Mouse (Mus musculus): ENCODE measurements around the gene Lif. TPM values are rescaled to one million over a fixed set of nuclear protein-coding genes. Genes with fewer than 3 reads are reported as not detected.
A peak's percentile ranks its signal among the peaks of the same experiment; 100 is the strongest.

Lif gene
- polyA plus RNA-seq, 1 experiment from 2014 or later, result 0.30 TPM

- Histone ChIP-seq H3K27ac (ENCODE audit: low read length) (peak overlapping the region; percentile 62), H3K4me1 (ENCODE audit: control insufficient read depth, insufficient read depth, low read length) (peaks cover 8% of the 10 kb centered on the region), H3K4me3 (ENCODE audit: low read depth, low read length) (no peak overlapping the region), H3K9ac (replicated peaks; ENCODE audit: low read depth, low read length) (no peak overlapping the region), H3K36me3 (ENCODE audit: control insufficient read depth, insufficient read depth, low read length) (no peaks in the 10 kb centered on the region), H3K9me3 (ENCODE audit: control insufficient read depth, low read depth, low read length) (no peaks in the 10 kb centered on the region), H3K4me2 (replicated peaks; ENCODE audit: low read depth, low read length) (no peak overlapping the region), H3K27me3 (ENCODE audit: control insufficient read depth, insufficient read depth, low read length) (no peaks in the 10 kb centered on the region)
- ATAC-seq (ENCODE audit: insufficient number of reproducible peaks, insufficient read depth, low FRiP score, low read depth), result no peak
- WGBS, result 14% methylated on average over 6 of the region's 6 CpGs
These were observed 50.7 kb downstream of the Lif start for GRCm38 (mm10) chr11:4308060-4308513.

GRCm38 (mm10) chr11:4308514-4309450 is 51.4 kb downstream of the Lif start:
- Histone ChIP-seq H3K27ac (ENCODE audit: low read length) (peak overlapping the region; percentile 62), H3K9me3 (ENCODE audit: control insufficient read depth, low read depth, low read length) (no peaks in the 10 kb centered on the region), H3K4me3 (ENCODE audit: low read depth, low read length) (no peak overlapping the region), H3K9ac (replicated peaks; ENCODE audit: low read depth, low read length) (no peak overlapping the region), H3K4me2 (replicated peaks; ENCODE audit: low read depth, low read length) (no peak overlapping the region), H3K27me3 (ENCODE audit: control insufficient read depth, insufficient read depth, low read length) (no peaks in the 10 kb centered on the region), H3K4me1 (ENCODE audit: control insufficient read depth, insufficient read depth, low read length) (peaks cover 7% of the 10 kb centered on the region), H3K36me3 (ENCODE audit: control insufficient read depth, insufficient read depth, low read length) (no peaks in the 10 kb centered on the region)
- no peak for ATAC-seq (ENCODE audit: insufficient number of reproducible peaks, insufficient read depth, low FRiP score, low read depth)
- 32% methylated on average over 25 of the region's 25 CpGs for WGBS

DNA sequence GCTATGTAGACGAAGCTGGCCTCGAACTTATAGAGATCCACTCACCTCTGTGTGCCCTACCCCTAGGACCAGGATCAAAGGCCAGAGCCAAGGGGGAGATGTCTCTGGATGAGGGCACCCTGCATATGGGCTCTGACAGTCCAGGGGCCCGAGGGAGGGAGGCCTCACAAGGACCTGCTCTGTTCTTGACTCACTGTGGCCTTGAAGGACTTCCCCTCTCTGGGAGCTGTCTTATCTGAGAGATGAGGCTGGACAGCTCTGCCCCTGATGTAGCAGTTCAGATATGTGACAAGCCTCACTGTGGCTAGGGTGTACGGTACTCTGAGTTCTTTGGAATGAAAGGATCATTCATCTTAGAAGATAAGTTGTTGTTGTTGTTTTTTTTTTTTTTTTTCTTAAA is 52.3 kb downstream of the Lif start:
- H3K9me3 ChIP-seq (ENCODE audit: control insufficient read depth, low read depth, low read length), result no peaks in the 10 kb centered on the region

DNA sequence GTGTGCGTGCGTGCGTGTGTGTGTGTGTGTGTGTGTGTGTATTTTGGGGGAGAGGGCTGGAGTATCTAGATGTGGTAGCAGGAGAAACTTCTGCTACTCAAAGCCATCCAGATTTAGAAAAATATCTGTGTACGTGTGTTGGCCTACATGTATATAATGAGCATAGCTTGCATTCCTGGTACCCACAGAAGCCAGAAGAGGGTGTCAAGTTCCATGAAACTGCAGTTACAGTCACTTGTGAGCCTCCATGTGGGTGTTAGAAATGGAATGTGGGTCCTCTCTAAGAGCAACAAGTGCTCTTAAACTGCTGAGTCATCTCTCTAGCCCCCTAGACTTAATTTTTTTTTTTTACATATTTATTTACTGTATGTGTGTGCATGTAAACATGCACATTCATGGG is 53.0 kb downstream of the Lif start:
- Histone ChIP-seq H3K27me3 (ENCODE audit: control insufficient read depth, insufficient read depth, low read length) (no peaks in the 10 kb centered on the region), H3K4me2 (replicated peaks; ENCODE audit: low read depth, low read length) (no peak overlapping the region), H3K9me3 (ENCODE audit: control insufficient read depth, low read depth, low read length) (no peaks in the 10 kb centered on the region), H3K4me3 (ENCODE audit: low read depth, low read length) (no peak overlapping the region), H3K4me1 (ENCODE audit: control insufficient read depth, insufficient read depth, low read length) (peaks cover 7% of the 10 kb centered on the region), H3K9ac (replicated peaks; ENCODE audit: low read depth, low read length) (no peak overlapping the region), H3K27ac (ENCODE audit: low read length) (no peak overlapping the region), H3K36me3 (ENCODE audit: control insufficient read depth, insufficient read depth, low read length) (no peaks in the 10 kb centered on the region)
- ATAC-seq (ENCODE audit: insufficient number of reproducible peaks, insufficient read depth, low FRiP score, low read depth), result no peak
- WGBS, result 94% methylated on average over 4 of the region's 4 CpGs

More for the DNA sequence above, 52.3 kb downstream of the Lif start:
- H3K4me2 ChIP-seq (replicated peaks; ENCODE audit: low read depth, low read length), result no peak overlapping the region
- ATAC-seq (ENCODE audit: insufficient number of reproducible peaks, insufficient read depth, low FRiP score, low read depth), result no peak
- H3K27ac ChIP-seq (ENCODE audit: low read length), result no peak overlapping the region
- 80% methylated on average over 4 of the region's 4 CpGs for WGBS
- H3K4me1 ChIP-seq (ENCODE audit: control insufficient read depth, insufficient read depth, low read length), result peaks cover 7% of the 10 kb centered on the region
- H3K36me3 ChIP-seq (ENCODE audit: control insufficient read depth, insufficient read depth, low read length), result no peaks in the 10 kb centered on the region
- no peak overlapping the region for H3K9ac ChIP-seq (replicated peaks; ENCODE audit: low read depth, low read length)
- H3K27me3 ChIP-seq (ENCODE audit: control insufficient read depth, insufficient read depth, low read length), result no peaks in the 10 kb centered on the region
- no peak overlapping the region for H3K4me3 ChIP-seq (ENCODE audit: low read depth, low read length)

GRCm38 (mm10) chr11:4312180-4312579 is 54.8 kb downstream of the Lif start:
- Histone ChIP-seq H3K4me1 (ENCODE audit: control insufficient read depth, insufficient read depth, low read length) (peaks cover 7% of the 10 kb centered on the region), H3K27ac (ENCODE audit: low read length) (no peak overlapping the region), H3K4me3 (ENCODE audit: low read depth, low read length) (no peak overlapping the region), H3K9me3 (ENCODE audit: control insufficient read depth, low read depth, low read length) (no peaks in the 10 kb centered on the region), H3K36me3 (ENCODE audit: control insufficient read depth, insufficient read depth, low read length) (no peaks in the 10 kb centered on the region), H3K27me3 (ENCODE audit: control insufficient read depth, insufficient read depth, low read length) (no peaks in the 10 kb centered on the region), H3K9ac (replicated peaks; ENCODE audit: low read depth, low read length) (no peak overlapping the region), H3K4me2 (replicated peaks; ENCODE audit: low read depth, low read length) (no peak overlapping the region)
- 78% methylated on average over 4 of the region's 4 CpGs for WGBS
- no peak for ATAC-seq (ENCODE audit: insufficient number of reproducible peaks, insufficient read depth, low FRiP score, low read depth)

GRCm38 (mm10) chr11:4317287-4317686 is 59.9 kb downstream of the Lif start:
- H3K27ac ChIP-seq (ENCODE audit: low read length), result no peak overlapping the region
- WGBS, result 32% methylated on average over 5 of the region's 5 CpGs
- no peaks in the 10 kb centered on the region for H3K36me3 ChIP-seq (ENCODE audit: control insufficient read depth, insufficient read depth, low read length)
- H3K4me2 ChIP-seq (replicated peaks; ENCODE audit: low read depth, low read length), result no peak overlapping the region
- no peak for ATAC-seq (ENCODE audit: insufficient number of reproducible peaks, insufficient read depth, low FRiP score, low read depth)
- H3K4me1 ChIP-seq (ENCODE audit: control insufficient read depth, insufficient read depth, low read length), result no peaks in the 10 kb centered on the region
- no peak overlapping the region for H3K4me3 ChIP-seq (ENCODE audit: low read depth, low read length)
- no peaks in the 10 kb centered on the region for H3K27me3 ChIP-seq (ENCODE audit: control insufficient read depth, insufficient read depth, low read length)
- H3K9me3 ChIP-seq (ENCODE audit: control insufficient read depth, low read depth, low read length), result no peaks in the 10 kb centered on the region
- no peak overlapping the region for H3K9ac ChIP-seq (replicated peaks; ENCODE audit: low read depth, low read length)

GRCm38 (mm10) chr11:4318011-4318410 is 60.7 kb downstream of the Lif start:
- Histone ChIP-seq H3K9ac (replicated peaks; ENCODE audit: low read depth, low read length) (no peak overlapping the region), H3K27me3 (ENCODE audit: control insufficient read depth, insufficient read depth, low read length) (no peaks in the 10 kb centered on the region), H3K4me1 (ENCODE audit: control insufficient read depth, insufficient read depth, low read length) (no peaks in the 10 kb centered on the region), H3K36me3 (ENCODE audit: control insufficient read depth, insufficient read depth, low read length) (no peaks in the 10 kb centered on the region), H3K4me3 (ENCODE audit: low read depth, low read length) (no peak overlapping the region), H3K9me3 (ENCODE audit: control insufficient read depth, low read depth, low read length) (no peaks in the 10 kb centered on the region), H3K4me2 (replicated peaks; ENCODE audit: low read depth, low read length) (no peak overlapping the region), H3K27ac (ENCODE audit: low read length) (no peak overlapping the region)
- whole genome bisulfite sequencing, result 57% methylated on average over 3 of the region's 3 CpGs
- no peak for ATAC-seq (ENCODE audit: insufficient number of reproducible peaks, insufficient read depth, low FRiP score, low read depth)

- Histone ChIP-seq H3K4me3 (ENCODE audit: low read depth, low read length) (no peak overlapping the region), H3K27me3 (ENCODE audit: control insufficient read depth, insufficient read depth, low read length) (no peaks in the 10 kb centered on the region), H3K4me2 (replicated peaks; ENCODE audit: low read depth, low read length) (no peak overlapping the region), H3K36me3 (ENCODE audit: control insufficient read depth, insufficient read depth, low read length) (no peaks in the 10 kb centered on the region), H3K27ac (ENCODE audit: low read length) (no peak overlapping the region), H3K4me1 (ENCODE audit: control insufficient read depth, insufficient read depth, low read length) (no peaks in the 10 kb centered on the region), H3K9ac (replicated peaks; ENCODE audit: low read depth, low read length) (no peak overlapping the region), H3K9me3 (ENCODE audit: control insufficient read depth, low read depth, low read length) (no peaks in the 10 kb centered on the region)
- WGBS, result 78% methylated on average over 14 of the region's 14 CpGs
- ATAC-seq (ENCODE audit: insufficient number of reproducible peaks, insufficient read depth, low FRiP score, low read depth), result no peak
These were observed 62.0 kb downstream of the Lif start for GRCm38 (mm10) chr11:4319212-4319955.
